ENCODE assay signal across 8 mouse cellular contexts in the genomic region with DNA sequence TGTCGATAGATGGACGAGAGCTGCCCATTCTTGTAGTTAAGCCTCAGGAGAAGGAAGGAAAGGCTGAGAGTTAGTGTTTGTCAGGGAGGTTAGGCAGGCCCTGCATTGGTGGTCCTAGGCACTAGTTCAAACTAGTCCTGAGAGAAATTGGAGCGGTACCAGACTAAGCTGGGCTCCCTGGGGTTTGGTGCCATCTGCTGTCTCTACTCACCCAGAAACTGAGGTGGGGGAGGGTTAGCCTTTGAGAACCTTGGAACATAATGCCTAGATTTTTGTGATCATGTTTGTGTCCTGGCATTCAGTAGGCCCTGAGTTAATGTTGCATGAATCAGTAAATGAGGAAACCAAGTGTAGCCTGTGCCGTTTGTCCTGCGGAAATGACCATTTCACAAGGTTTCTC. TPM values are rescaled to one million over a fixed set of nuclear protein-coding genes. Genes with fewer than 3 reads are reported as not detected.
A peak's percentile ranks its signal among the peaks of the same experiment; 100 is the strongest.
DNase-seq lines count a peak whose midpoint lies in the region; ATAC-seq lines count a peak whose summit lies in the region.

No protein-coding gene starts in this region.

- H3K36me3 ChIP-seq in heart, embryonic 15.5 days, result peaks cover 23% of the 10 kb centered on the region

- peak overlapping the region; percentile 98 for H3K9ac ChIP-seq in heart, embryonic 15.5 days

- no peaks in the 10 kb centered on the region for H3K9me3 ChIP-seq in heart, embryonic 15.5 days (replicated peaks)

- WGBS in heart, embryonic 15.5 days, result 32% methylated on average over 5 of the region's 5 CpGs

- no peak for ATAC-seq in heart, embryonic 15.5 days (replicated peaks; ENCODE audit: insufficient number of reproducible peaks, insufficient read depth, low FRiP score, low read depth)

- peak overlapping the region; percentile 97 for H3K4me2 ChIP-seq in heart, embryonic 15.5 days

- DNase-seq in 3T3-L1 (ENCODE audit: low read depth, low spot score), result peak; percentile 84
- DNase-seq in CD4-positive helper T cell, adult 2 months (ENCODE audit: low read depth, low spot score), result peak; percentile 49
- DNase-seq in cerebellum, adult 9-10 months, result peak; percentile 91
- peak; percentile 57 to 64 for DNase-seq in kidney, postnatal 36 days
- DNase-seq in lung, postnatal 4 days, result peak; percentile 27 to 39
- peak; percentile 29 to 50 for DNase-seq in spleen, postnatal 10 days (ENCODE audit: low spot score in 2 of 2)
- DNase-seq in c-Kit-positive CD71-positive TER-119-positive erythroid progenitor cells, embryonic 14.5 days (ENCODE audit: low spot score), result no peak

- H3K27ac ChIP-seq in heart, embryonic 15.5 days, result peak overlapping the region; percentile 99

- H3K27me3 ChIP-seq in heart, embryonic 15.5 days, result peaks cover 3% of the 10 kb centered on the region; the same call in 1 of the 2 replicates

- H3K4me1 ChIP-seq in heart, embryonic 15.5 days (replicated peaks), result peaks cover 39% of the 10 kb centered on the region

- peak overlapping the region; percentile 100 for H3K4me3 ChIP-seq in heart, embryonic 15.5 days

RNA-seq across cellular contexts. Expression of a gene that starts 1.2 kb away (rescaled TPM):
- polyA plus RNA-seq in heart, embryonic 15.5 days (2015; fragmentation: Nextera tagmentation; extraction: Ambion mirVana), result 9.0 and 12.0 TPM in 2 replicates

RNA-seq across cellular contexts. Expression of a gene that starts 18.6 kb away (rescaled TPM):
- polyA plus RNA-seq in heart, embryonic 15.5 days (2015; fragmentation: Nextera tagmentation; extraction: Ambion mirVana), result 6.1 and 9.6 TPM in 2 replicates

RNA-seq across cellular contexts. Expression of a gene that starts 26.0 kb away (rescaled TPM):
- 0.25 TPM in 1 of 2 replicates, not detected in the other for polyA plus RNA-seq in heart, embryonic 15.5 days (2015; fragmentation: Nextera tagmentation; extraction: Ambion mirVana)

RNA-seq across cellular contexts. Expression of a gene that starts 35.6 kb away (rescaled TPM):
- polyA plus RNA-seq in heart, embryonic 15.5 days (2015; fragmentation: Nextera tagmentation; extraction: Ambion mirVana), result 110 and 122 TPM in 2 replicates
